Mouse (Mus musculus) heart, embryonic 12.5 days (tissue): ENCODE results near the gene Pikfyve. TPM values are rescaled to one million over a fixed set of nuclear protein-coding genes. Genes with fewer than 3 reads are reported as not detected.

Experiments used
- ATAC-seq: fragments of 200-750 bp; cut with Nextera tagmentation; 2 replicates; pipeline ENCODE4 v1.8.0; 2017; ENCODE audit warnings: moderate TSS enrichment, moderate library complexity; ENCODE audit not compliant: insufficient number of reproducible peaks, low FRiP score
- H3K27ac ChIP-seq: fragments of 300-500 bp; sonication (generic); 2 replicates; pipeline ENCODE4 v1.5.1; 2016; ENCODE audit warnings: mild to moderate bottlenecking, moderate library complexity; ENCODE audit not compliant: poor library complexity, severe bottlenecking
- H3K27me3 ChIP-seq: fragments of 300-500 bp; sonication (generic); replicated peaks from 2 replicates; pipeline ENCODE4 v1.6.1; 2016; ENCODE audit warnings: mild to moderate bottlenecking, moderate library complexity
- H3K36me3 ChIP-seq: fragments of 300-500 bp; sonication (generic); 2 replicates; pipeline ENCODE4 v1.6.1; 2016; ENCODE audit warnings: mild to moderate bottlenecking, moderate library complexity
- H3K4me1 ChIP-seq: fragments of 300-500 bp; sonication (generic); replicated peaks from 2 replicates; pipeline ENCODE4 v1.6.1; 2016; ENCODE audit warnings: mild to moderate bottlenecking
- H3K4me2 ChIP-seq: fragments of 300-500 bp; sonication (generic); 2 replicates; pipeline ENCODE4 v1.6.1; 2016; ENCODE audit warnings: mild to moderate bottlenecking, moderate library complexity
- H3K4me3 ChIP-seq: fragments of 300-500 bp; sonication (generic); 2 replicates; pipeline ENCODE4 v1.5.1; 2016; ENCODE audit warnings: mild to moderate bottlenecking
- H3K9ac ChIP-seq: fragments of 300-500 bp; sonication (generic); 2 replicates; pipeline ENCODE4 v1.6.1; 2016; ENCODE audit warnings: mild to moderate bottlenecking, moderate library complexity
- H3K9me3 ChIP-seq: fragments of 300-500 bp; sonication (generic); replicated peaks from 2 replicates; pipeline ENCODE4 v1.6.1; 2016; ENCODE audit warnings: mild to moderate bottlenecking, moderate library complexity
- WGBS: fragments of 180-500 bp; shearing (Covaris S2); methylation state at CpG from one replicate; pipeline ENCODE4 v1.1.7; 2016; 5-methylcytosine and 5-hydroxymethylcytosine counted together
- polyA plus RNA-seq: library from polyadenylated mRNA; unstranded; fragments of >200 nt; fragmentation: Nextera tagmentation; extraction: Ambion mirVana; gene quantifications from 2 replicates; pipeline ENCODE4 v1.2.1, GENCODE M21; 2016

Pikfyve gene
- polyA plus RNA-seq = 9.5 and 11.1 TPM in 2 replicates

DNA sequence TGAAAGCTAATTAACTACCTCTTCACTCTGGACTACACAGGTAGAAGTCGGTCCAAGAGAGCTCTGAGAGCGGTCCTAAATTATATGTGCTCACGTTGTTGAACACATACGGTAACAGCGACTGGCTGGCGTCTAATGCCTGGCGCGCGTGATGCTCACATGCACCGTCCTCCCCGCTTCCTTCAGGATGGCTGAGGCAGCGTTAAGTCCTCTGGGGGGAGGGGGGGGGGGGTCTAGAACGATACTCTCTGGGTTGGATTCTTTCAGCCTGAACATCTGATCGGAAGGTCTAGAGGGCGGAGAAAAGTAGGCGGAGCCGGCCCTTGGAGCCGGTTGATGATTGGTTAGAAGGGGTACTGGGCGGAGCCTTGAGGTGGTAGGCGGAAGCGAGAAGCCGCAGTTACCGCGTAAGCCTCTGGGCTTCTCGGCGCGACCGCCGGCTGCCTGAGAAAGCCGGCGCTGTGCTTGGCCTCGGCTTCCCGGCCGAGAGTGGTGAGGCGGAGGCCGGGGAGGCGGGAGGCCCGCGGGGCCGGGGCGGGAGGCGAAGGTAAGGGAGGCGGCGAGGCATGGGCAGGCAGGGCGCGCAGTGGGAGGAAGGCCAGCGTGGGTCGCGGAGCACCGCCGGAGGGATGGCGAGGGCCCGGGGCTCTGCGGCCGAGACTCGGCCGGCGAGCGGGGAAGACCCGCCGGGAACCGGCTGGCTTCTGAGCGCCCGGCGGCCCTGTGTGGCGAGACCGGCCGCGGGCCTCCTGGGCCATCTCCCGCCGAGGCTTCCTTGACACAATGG lies at the start of gene Pikfyve, which contains the start of gene Idh1:
Pikfyve (plus strand) TSS at position 397 of the 787 bp plus-strand sequence.
Idh1 (minus strand) TSS at position 214 of the 787 bp plus-strand sequence.
- H3K36me3 ChIP-seq = no peaks in the 10 kb centered on the region
- H3K9ac ChIP-seq = peak within 1 kb of the TSS; percentile 89
- H3K27ac ChIP-seq = peak within 1 kb of the TSS; percentile 75
- no peaks in the 10 kb centered on the region for H3K9me3 ChIP-seq
- peak; percentile 100 for ATAC-seq
- H3K27me3 ChIP-seq = no peaks in the 10 kb centered on the region
- peak within 1 kb of the TSS; percentile 78 for H3K4me3 ChIP-seq
- H3K4me2 ChIP-seq = peak within 1 kb of the TSS; percentile 93
- peaks cover 10% of the 10 kb centered on the region for H3K4me1 ChIP-seq
- WGBS = under 1% methylated on average over 71 of the region's 71 CpGs

- no peaks in the 10 kb centered on the region for H3K36me3 ChIP-seq
- no peaks in the 10 kb centered on the region for H3K4me1 ChIP-seq
- H3K27ac ChIP-seq = no peak overlapping the region
- no peak for ATAC-seq
- no peak overlapping the region for H3K9ac ChIP-seq
- 82% methylated on average over 6 of the region's 6 CpGs for WGBS
- H3K27me3 ChIP-seq = no peaks in the 10 kb centered on the region
- H3K4me2 ChIP-seq = no peak overlapping the region
- no peaks in the 10 kb centered on the region; the same call in 1 of the 2 replicates for H3K9me3 ChIP-seq
- no peak overlapping the region for H3K4me3 ChIP-seq
These were observed 48.9 kb upstream of the Pikfyve start for GRCm38 (mm10) chr1:65137560-65137959.

GRCm38 (mm10) chr1:65144783-65145182 lies 41.7 kb upstream of the Pikfyve start:
- Histone ChIP-seq H3K27ac (no peak overlapping the region), H3K36me3 (no peaks in the 10 kb centered on the region), H3K4me2 (no peak overlapping the region), H3K4me3 (no peak overlapping the region), H3K4me1 (no peaks in the 10 kb centered on the region), H3K9me3 (no peaks in the 10 kb centered on the region; the same call in 1 of the 2 replicates), H3K9ac (no peak overlapping the region), H3K27me3 (no peaks in the 10 kb centered on the region)
- no peak for ATAC-seq
- WGBS = 81% methylated on average over 2 of the region's 2 CpGs

DNA sequence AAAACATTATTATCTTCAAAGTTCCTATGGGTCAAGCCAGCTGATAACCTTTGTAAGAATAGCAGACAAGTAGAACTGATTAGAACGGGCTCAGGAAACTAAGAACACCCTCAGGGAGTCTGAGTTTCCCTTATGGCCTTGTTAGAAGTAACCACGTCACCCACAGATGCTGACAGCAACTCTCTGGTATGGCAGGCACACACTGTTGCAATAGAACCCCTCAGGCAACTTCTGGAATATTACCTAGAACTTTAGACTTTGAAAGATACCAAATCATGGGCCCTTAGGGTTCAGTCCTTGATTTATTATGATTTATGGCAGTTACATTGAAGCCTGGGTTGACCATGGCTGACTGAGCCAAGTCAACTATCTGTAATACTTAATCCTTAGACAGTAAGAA lies 39.9 kb upstream of the Pikfyve start:
- Histone ChIP-seq H3K4me1 (no peaks in the 10 kb centered on the region), H3K9ac (no peak overlapping the region), H3K4me2 (no peak overlapping the region), H3K27me3 (no peaks in the 10 kb centered on the region), H3K27ac (no peak overlapping the region), H3K4me3 (no peak overlapping the region), H3K9me3 (no peaks in the 10 kb centered on the region; the same call in 1 of the 2 replicates), H3K36me3 (no peaks in the 10 kb centered on the region)
- no peak for ATAC-seq
- WGBS = 17% methylated on average over 2 of the region's 2 CpGs

DNA sequence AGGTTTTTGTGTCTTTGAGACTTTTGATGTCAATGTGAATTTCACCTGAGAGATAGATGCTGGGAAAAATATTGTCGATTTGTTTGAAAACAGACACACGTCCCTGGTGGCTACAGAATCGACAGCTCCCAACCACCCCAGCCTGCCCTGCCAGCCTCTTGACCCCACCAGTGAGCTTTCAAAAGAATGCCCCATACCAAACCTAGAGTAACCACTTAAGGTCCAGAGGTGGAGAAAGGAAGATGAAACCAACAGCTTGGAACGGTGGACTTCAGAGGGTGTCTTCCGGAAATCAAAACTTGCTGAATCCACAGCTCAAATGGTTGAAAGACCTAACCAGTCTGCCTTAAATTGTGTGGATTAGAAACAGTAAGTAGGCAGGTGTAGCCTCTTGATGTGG lies 39.2 kb upstream of the Pikfyve start:
- Histone ChIP-seq H3K4me2 (no peak overlapping the region), H3K27me3 (no peaks in the 10 kb centered on the region), H3K27ac (no peak overlapping the region), H3K9ac (no peak overlapping the region), H3K4me3 (no peak overlapping the region), H3K9me3 (no peaks in the 10 kb centered on the region; the same call in 1 of the 2 replicates), H3K36me3 (no peaks in the 10 kb centered on the region), H3K4me1 (no peaks in the 10 kb centered on the region)
- ATAC-seq = no peak
- WGBS = 84% methylated on average over 5 of the region's 5 CpGs

- 71% methylated on average over 3 of the region's 3 CpGs for WGBS
These were observed 38.5 kb upstream of the Pikfyve start for GRCm38 (mm10) chr1:65147971-65148370.

GRCm38 (mm10) chr1:65154814-65155213 lies 31.7 kb upstream of the Pikfyve start:
- Histone ChIP-seq H3K4me3 (no peak overlapping the region), H3K36me3 (peaks cover 18% of the 10 kb centered on the region), H3K9ac (no peak overlapping the region), H3K9me3 (no peaks in the 10 kb centered on the region), H3K4me2 (no peak overlapping the region), H3K27ac (no peak overlapping the region), H3K27me3 (no peaks in the 10 kb centered on the region), H3K4me1 (no peaks in the 10 kb centered on the region)
- no peak for ATAC-seq

More at GRCm38 (mm10) chr1:65147971-65148370, 38.5 kb upstream of the Pikfyve start:
- ATAC-seq = no peak
- Histone ChIP-seq H3K4me2 (no peak overlapping the region), H3K4me3 (no peak overlapping the region), H3K27me3 (no peaks in the 10 kb centered on the region), H3K9me3 (no peaks in the 10 kb centered on the region), H3K27ac (no peak overlapping the region), H3K4me1 (no peaks in the 10 kb centered on the region), H3K36me3 (no peaks in the 10 kb centered on the region), H3K9ac (no peak overlapping the region)

- Histone ChIP-seq H3K27me3 (no peaks in the 10 kb centered on the region), H3K4me3 (no peak overlapping the region), H3K27ac (no peak overlapping the region), H3K9me3 (no peaks in the 10 kb centered on the region), H3K36me3 (peaks cover 31% of the 10 kb centered on the region), H3K9ac (no peak overlapping the region), H3K4me1 (no peaks in the 10 kb centered on the region), H3K4me2 (no peak overlapping the region)
- 87% methylated on average over 5 of the region's 5 CpGs for WGBS
- no peak for ATAC-seq
These were observed 30.4 kb upstream of the Pikfyve start for GRCm38 (mm10) chr1:65156111-65156510.

GRCm38 (mm10) chr1:65162210-65162609 lies 24.3 kb upstream of the Pikfyve start:
- H3K27ac ChIP-seq = no peak overlapping the region
- H3K9ac ChIP-seq = no peak overlapping the region
- no peaks in the 10 kb centered on the region for H3K27me3 ChIP-seq
- H3K4me3 ChIP-seq = no peak overlapping the region
- 0 out of 2 replicates have a peak, but pooled peaks cover 3% of the 10 kb centered on the region for H3K4me1 ChIP-seq
- no peak for ATAC-seq
- 95% methylated on average over 1 of the region's 1 CpGs for WGBS
- H3K4me2 ChIP-seq = no peak overlapping the region
- no peaks in the 10 kb centered on the region for H3K9me3 ChIP-seq
- peaks cover 85% of the 10 kb centered on the region for H3K36me3 ChIP-seq

GRCm38 (mm10) chr1:65167496-65167895 lies 19.0 kb upstream of the Pikfyve start:
- Histone ChIP-seq H3K4me1 (0 out of 2 replicates have a peak, but pooled peaks cover 3% of the 10 kb centered on the region), H3K4me2 (no peak overlapping the region), H3K36me3 (peaks cover 87% of the 10 kb centered on the region), H3K9ac (no peak overlapping the region), H3K9me3 (no peaks in the 10 kb centered on the region), H3K4me3 (no peak overlapping the region), H3K27ac (no peak overlapping the region), H3K27me3 (no peaks in the 10 kb centered on the region)
- 90% methylated on average over 1 of the region's 1 CpGs for WGBS
- no peak for ATAC-seq

DNA sequence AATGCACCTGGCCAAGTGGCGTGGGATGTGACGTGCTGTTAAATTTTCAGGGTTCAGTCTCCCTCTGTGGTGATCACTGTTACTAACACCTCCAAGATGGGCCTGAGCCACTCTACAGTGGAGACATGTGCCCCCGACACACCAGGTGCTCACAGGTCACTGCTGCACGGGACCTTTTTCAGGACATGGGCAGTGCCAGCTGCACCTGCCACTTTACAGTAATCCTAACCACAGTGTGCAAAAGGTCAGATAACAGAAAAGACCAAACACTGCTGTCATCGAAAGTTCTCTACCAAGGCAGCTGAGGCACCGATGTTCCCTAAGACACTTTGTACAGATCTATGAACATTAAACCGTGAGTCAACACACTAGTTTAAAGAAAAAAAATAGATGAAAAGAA lies 16.9 kb upstream of the Pikfyve start:
- H3K9ac ChIP-seq = no peak overlapping the region
- WGBS = 85% methylated on average over 7 of the region's 7 CpGs
- no peak overlapping the region for H3K4me3 ChIP-seq
- H3K36me3 ChIP-seq = peaks cover 87% of the 10 kb centered on the region
- 0 out of 2 replicates have a peak, but pooled peaks cover 3% of the 10 kb centered on the region for H3K4me1 ChIP-seq
- no peak overlapping the region for H3K27ac ChIP-seq
- no peaks in the 10 kb centered on the region for H3K27me3 ChIP-seq
- ATAC-seq = no peak
- H3K4me2 ChIP-seq = no peak overlapping the region
- H3K9me3 ChIP-seq = no peaks in the 10 kb centered on the region
